ENCODE assay signal across 8 mouse cellular contexts in the genomic region with DNA sequence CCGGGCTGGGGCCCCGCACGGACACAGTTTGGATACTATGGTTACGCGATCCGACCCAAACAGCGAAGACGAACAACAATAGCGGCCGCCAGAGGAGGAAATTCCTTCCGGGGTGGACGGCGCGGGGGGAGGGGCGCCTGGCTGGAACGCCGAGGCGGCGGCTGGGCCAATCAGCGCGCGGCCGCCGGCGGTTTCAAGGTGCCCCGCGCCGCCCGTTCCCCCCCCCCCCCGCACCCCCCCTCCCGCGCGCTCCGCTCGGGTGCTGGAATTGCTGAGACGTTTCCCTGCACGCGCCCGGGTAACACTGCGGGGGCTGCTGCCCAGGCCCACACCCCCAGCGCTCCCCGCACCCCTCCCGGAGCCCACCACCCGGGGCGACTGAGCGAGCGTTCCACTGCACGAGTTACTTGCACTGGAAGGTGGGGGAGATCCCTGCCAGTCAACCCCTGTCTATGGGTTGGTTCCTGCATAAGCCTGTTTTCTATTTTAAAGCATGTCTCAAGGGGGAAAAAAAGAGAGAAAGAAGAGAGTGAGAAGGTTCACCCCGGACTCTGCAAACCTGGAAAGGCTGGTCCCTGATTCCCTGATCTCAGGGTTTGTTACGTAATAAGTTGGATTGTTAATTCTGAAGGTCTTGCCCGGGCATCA. TPM values are rescaled to one million over a fixed set of nuclear protein-coding genes. Genes with fewer than 3 reads are reported as not detected.
DNase-seq lines count a peak whose midpoint lies in the region; ATAC-seq and TF ChIP-seq lines count a peak whose summit lies in the region.

No protein-coding gene starts in this region.

- H3K4me2 ChIP-seq in embryonic facial prominence, embryonic 13.5 days = peak overlapping the region; percentile 92
- H3K4me2 ChIP-seq in kidney, embryonic 16.5 days (replicated peaks; ENCODE audit: low read depth, low read length) = peak overlapping the region; percentile 100

- H3K36me3 ChIP-seq in embryonic facial prominence, embryonic 13.5 days = no peaks in the 10 kb centered on the region
- H3K36me3 ChIP-seq in heart, embryonic 10.5 days = no peaks in the 10 kb centered on the region
- no peaks in the 10 kb centered on the region for H3K36me3 ChIP-seq in kidney, embryonic 16.5 days (ENCODE audit: insufficient read depth, low read length)
- H3K36me3 ChIP-seq in liver, adult 2 months (ENCODE audit: control insufficient read depth, insufficient read depth, low read length) = no peaks in the 10 kb centered on the region
- H3K36me3 ChIP-seq in splenic B cell, adult 2 months (ENCODE audit: control insufficient read depth, insufficient read depth, low read length, poor library complexity, severe bottlenecking) = no peaks in the 10 kb centered on the region

- DNase-seq in 416B (ENCODE audit: low read depth) = peak; percentile 64
- DNase-seq in adrenal gland, postnatal 36 days = peak; percentile 93 to 98
- peak; percentile 95 for DNase-seq in heart, embryonic 10.5 days (ENCODE audit: low spot score)
- peak; percentile 74 for DNase-seq in liver, adult 2 months (ENCODE audit: extremely low read depth, low read depth, low spot score)
- peak; percentile 89 for DNase-seq in naive thymus-derived CD4-positive, alpha-beta T cell, adult 2 months (ENCODE audit: low read depth)
- peak; percentile 84 for DNase-seq in splenic B cell, adult 2 months (ENCODE audit: low read depth, low spot score)

- no peaks in the 10 kb centered on the region for H3K27me3 ChIP-seq in embryonic facial prominence, embryonic 13.5 days
- peaks cover 12% of the 10 kb centered on the region for H3K27me3 ChIP-seq in heart, embryonic 10.5 days (ENCODE audit: insufficient read depth, poor library complexity, severe bottlenecking)
- no peaks in the 10 kb centered on the region for H3K27me3 ChIP-seq in kidney, embryonic 16.5 days (ENCODE audit: insufficient read depth, low read length)
- no peaks in the 10 kb centered on the region for H3K27me3 ChIP-seq in liver, adult 2 months (ENCODE audit: control insufficient read depth, insufficient read depth, low read length)
- H3K27me3 ChIP-seq in splenic B cell, adult 2 months (ENCODE audit: control insufficient read depth, insufficient read depth, low read length, poor library complexity, severe bottlenecking) = no peaks in the 10 kb centered on the region

- TF ChIP-seq CTCF in liver, adult 2 months (IDR thresholded peaks at IDR 0.05; ENCODE audit: low read depth, low read length) = no peak

- under 1% methylated on average over 32 of the region's 51 CpGs for WGBS in embryonic facial prominence, embryonic 13.5 days
- WGBS in heart, embryonic 10.5 days = 1% methylated on average over 40 of the region's 51 CpGs
- WGBS in kidney, embryonic 16.5 days = under 1% methylated on average over 40 of the region's 51 CpGs
- under 1% methylated on average over 40 of the region's 51 CpGs for whole genome bisulfite sequencing in liver, adult 2 months

- peaks cover 68% of the 10 kb centered on the region for H3K4me1 ChIP-seq in embryonic facial prominence, embryonic 13.5 days
- peaks cover 64% of the 10 kb centered on the region for H3K4me1 ChIP-seq in heart, embryonic 10.5 days
- H3K4me1 ChIP-seq in kidney, embryonic 16.5 days (ENCODE audit: insufficient read depth, low read length) = peaks cover 41% of the 10 kb centered on the region
- no peaks in the 10 kb centered on the region for H3K4me1 ChIP-seq in liver, adult 2 months (ENCODE audit: control insufficient read depth, insufficient read depth, low read length)

- peak overlapping the region; percentile 52 for H3K4me3 ChIP-seq in embryonic facial prominence, embryonic 13.5 days
- H3K4me3 ChIP-seq in heart, embryonic 10.5 days = peak overlapping the region; percentile 77
- peak overlapping the region; percentile 65 for H3K4me3 ChIP-seq in kidney, embryonic 16.5 days (ENCODE audit: low read length)
- H3K4me3 ChIP-seq in liver, adult 2 months (ENCODE audit: insufficient read depth, low read depth, low read length) = peak overlapping the region; percentile 68

- no peaks in the 10 kb centered on the region for H3K79me2 ChIP-seq in liver, adult 2 months (ENCODE audit: control insufficient read depth, insufficient read depth, low read length)

- TF ChIP-seq POLR2A in liver, adult 2 months (IDR thresholded peaks at IDR 0.05; ENCODE audit: extremely low read depth, insufficient read depth, low read length) = peak; percentile 49; the same call in 1 of the 2 replicates

- H3K9me3 ChIP-seq in embryonic facial prominence, embryonic 13.5 days = no peaks in the 10 kb centered on the region
- H3K9me3 ChIP-seq in heart, embryonic 10.5 days = no peaks in the 10 kb centered on the region
- no peaks in the 10 kb centered on the region for H3K9me3 ChIP-seq in kidney, embryonic 16.5 days (ENCODE audit: low read length)

- H3K27ac ChIP-seq in embryonic facial prominence, embryonic 13.5 days = peak overlapping the region; percentile 100
- H3K27ac ChIP-seq in heart, embryonic 10.5 days = peak overlapping the region; percentile 96
- H3K27ac ChIP-seq in kidney, embryonic 16.5 days (ENCODE audit: low read length) = peak overlapping the region; percentile 98
- H3K27ac ChIP-seq in liver, adult 2 months (replicated peaks; ENCODE audit: insufficient read depth, low read depth, low read length) = peak overlapping the region; percentile 80

- peak; percentile 43 for ATAC-seq in embryonic facial prominence, embryonic 13.5 days (ENCODE audit: insufficient number of reproducible peaks, insufficient read depth, low FRiP score, low TSS enrichment, low read depth)
- ATAC-seq in kidney, embryonic 16.5 days (ENCODE audit: low FRiP score, low TSS enrichment) = peak; percentile 65

- H3K9ac ChIP-seq in embryonic facial prominence, embryonic 13.5 days = peak overlapping the region; percentile 84
- H3K9ac ChIP-seq in kidney, embryonic 16.5 days (replicated peaks; ENCODE audit: low read length) = peak overlapping the region; percentile 90
- peak overlapping the region; percentile 86 for H3K9ac ChIP-seq in liver, adult 2 months (ENCODE audit: low read depth, low read length)

RNA-seq across cellular contexts. Expression of a gene that starts 35.3 kb away (rescaled TPM):
- total RNA-seq in adrenal gland, postnatal 36 days (2021) = 10 to 100 TPM; 49.5 to 60.7 TPM
- 2.1 and 3.0 TPM in 2 replicates for polyA plus RNA-seq in embryonic facial prominence, embryonic 13.5 days (2015; fragmentation: Nextera tagmentation; extraction: Ambion mirVana)
- polyA plus RNA-seq in heart, embryonic 10.5 days (2016; fragmentation: Nextera tagmentation; extraction: Ambion mirVana) = 3.5 and 5.6 TPM in 2 replicates
- 2.8 and 2.9 TPM in 2 replicates for polyA plus RNA-seq in kidney, embryonic 16.5 days (2015; fragmentation: Nextera tagmentation; extraction: Ambion mirVana)
- total RNA-seq in liver, adult 2 months (2014; rRNA removed) = 1.8 and 4.8 TPM in 2 replicates
- 6.3 and 14.3 TPM in 2 replicates for polyA plus RNA-seq in liver, adult 2 months (2012; rRNA removed)

Comparison
In these comparisons a context has a peak if more than half of its experiments do, and no peak if none do; other contexts are left out.
1. Peak in every context shown above with its lines: DNase-seq, ATAC-seq, H3K4me3 ChIP-seq and H3K27ac ChIP-seq.